Mouse (Mus musculus): ENCODE data around the gene Scarb1. TPM values are rescaled to one million over a fixed set of nuclear protein-coding genes. Genes with fewer than 3 reads are reported as not detected.

Scarb1 gene
- total RNA-seq, 2 experiments from 2014 or later, result 27.4 to 29.2 TPM

DNA sequence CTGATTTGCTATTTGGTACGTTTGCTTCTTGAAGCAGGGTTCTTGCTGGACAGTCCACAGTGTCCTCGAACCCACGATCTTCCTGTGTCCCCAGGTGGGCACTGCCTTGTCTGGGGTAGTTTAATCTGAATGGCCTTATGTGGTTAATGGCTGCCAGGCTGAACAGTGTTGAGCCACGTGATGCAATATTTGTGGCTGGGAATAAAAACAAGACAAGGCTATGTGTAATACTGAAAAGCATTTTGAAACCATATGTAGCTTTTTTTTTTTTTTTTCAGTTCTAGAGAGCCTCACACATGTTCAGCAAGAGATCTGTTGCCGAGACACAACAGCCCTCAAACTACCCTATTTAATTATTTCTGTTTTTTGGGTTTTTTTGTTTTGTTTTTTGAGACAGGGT lies 27.3 kb upstream of the Scarb1 start:
- no peak for DNase-seq (ENCODE audit: low spot score in 2 of 2)

GRCm38 (mm10) chr5:125364851-125365429 lies 24.0 kb upstream of the Scarb1 start:
- no peak for DNase-seq (ENCODE audit: low spot score in 2 of 2)

- no peak for DNase-seq (ENCODE audit: low spot score in 2 of 2)
These were observed 23.0 kb upstream of the Scarb1 start for GRCm38 (mm10) chr5:125363894-125364293.

DNA sequence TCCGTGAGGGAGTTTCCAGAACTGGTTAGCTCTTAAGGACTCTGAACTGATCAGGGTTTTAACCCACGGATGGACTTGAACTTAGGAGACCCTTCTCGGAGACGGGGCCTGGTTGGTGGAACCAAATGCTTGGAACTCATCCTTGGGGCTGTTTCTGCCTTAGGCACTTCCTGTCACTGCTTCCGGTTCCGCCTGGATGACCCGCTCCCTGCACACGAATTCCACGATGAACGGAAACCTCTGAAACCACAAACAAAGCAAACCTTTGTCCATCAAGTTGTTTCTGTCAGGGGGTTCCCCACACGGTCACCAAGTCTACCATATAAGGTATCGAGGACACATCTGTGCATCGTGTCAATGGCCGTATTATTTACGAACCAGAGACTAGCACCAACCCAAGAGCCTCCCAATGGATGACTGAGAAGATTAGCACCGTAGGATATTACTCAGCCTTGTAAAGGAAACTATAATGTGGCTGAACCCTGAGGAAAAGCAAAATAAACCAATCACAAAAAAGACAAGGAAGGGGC lies 20.2 kb upstream of the Scarb1 start:
- no peak for DNase-seq (ENCODE audit: low spot score in 2 of 2)

- DNase-seq (ENCODE audit: low spot score in 2 of 2), result no peak
These were observed 19.7 kb upstream of the Scarb1 start for GRCm38 (mm10) chr5:125360566-125360965.

GRCm38 (mm10) chr5:125358270-125358608 lies 17.3 kb upstream of the Scarb1 start:
- no peak for DNase-seq (ENCODE audit: low spot score in 2 of 2)

DNA sequence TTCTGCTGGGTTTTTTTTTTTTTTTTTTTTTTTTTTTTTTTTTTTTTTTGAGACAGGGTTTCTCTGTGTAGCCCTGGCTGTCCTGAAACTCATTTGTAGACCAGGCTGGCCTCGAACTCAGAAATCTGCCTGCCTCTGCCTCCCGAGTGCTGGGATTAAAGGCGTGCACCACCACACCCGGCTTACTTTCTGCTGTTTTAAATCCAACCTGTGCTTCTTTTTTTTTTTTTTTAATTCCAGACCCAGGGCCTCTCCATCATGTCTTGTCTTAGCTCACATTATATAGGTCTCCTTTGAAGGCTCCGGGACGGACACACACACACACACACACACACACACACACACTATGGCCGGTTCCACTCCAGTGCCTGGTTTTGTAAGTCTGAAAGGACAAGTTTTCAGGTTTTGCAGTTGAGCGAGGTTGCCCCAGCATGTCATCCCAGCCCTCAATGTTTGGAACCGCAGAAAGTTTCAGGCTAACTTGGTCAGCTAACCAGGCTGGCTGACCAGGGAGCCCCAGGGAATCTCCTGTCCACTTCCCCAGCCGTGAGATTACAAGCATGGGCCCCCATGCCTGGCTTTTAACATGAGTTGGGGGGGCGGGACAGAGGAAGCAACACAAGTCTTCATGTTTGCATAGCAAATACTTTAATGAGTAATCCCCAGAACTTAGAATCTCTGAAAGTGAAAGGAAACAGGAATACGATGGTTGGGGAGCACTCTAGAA lies 16.8 kb upstream of the Scarb1 start:
- DNase-seq (ENCODE audit: low spot score in 2 of 2), result no peak

DNA sequence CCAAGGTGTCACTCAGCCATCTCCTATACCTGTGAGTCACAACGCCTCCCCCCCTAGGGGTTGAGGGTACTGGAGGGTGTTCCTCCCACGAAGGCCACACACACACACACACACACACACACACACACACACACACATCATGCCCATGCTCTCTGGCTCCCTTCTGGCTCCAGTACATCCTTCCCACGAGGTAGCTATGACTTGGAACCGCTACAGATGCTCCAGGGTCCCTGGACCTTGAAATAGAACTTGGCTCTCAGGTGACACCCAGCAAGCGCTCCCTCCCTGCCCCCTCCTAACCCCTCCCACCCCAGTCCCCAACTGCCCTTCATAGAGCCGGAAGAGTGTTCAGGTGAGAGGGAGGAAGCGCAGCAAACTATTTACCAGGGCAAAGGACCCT lies 14.8 kb upstream of the Scarb1 start:
- DNase-seq (ENCODE audit: low spot score in 2 of 2), result no peak

- no peak for DNase-seq (ENCODE audit: low spot score in 2 of 2)
These were observed 14.1 kb upstream of the Scarb1 start for GRCm38 (mm10) chr5:125354885-125355492.

DNA sequence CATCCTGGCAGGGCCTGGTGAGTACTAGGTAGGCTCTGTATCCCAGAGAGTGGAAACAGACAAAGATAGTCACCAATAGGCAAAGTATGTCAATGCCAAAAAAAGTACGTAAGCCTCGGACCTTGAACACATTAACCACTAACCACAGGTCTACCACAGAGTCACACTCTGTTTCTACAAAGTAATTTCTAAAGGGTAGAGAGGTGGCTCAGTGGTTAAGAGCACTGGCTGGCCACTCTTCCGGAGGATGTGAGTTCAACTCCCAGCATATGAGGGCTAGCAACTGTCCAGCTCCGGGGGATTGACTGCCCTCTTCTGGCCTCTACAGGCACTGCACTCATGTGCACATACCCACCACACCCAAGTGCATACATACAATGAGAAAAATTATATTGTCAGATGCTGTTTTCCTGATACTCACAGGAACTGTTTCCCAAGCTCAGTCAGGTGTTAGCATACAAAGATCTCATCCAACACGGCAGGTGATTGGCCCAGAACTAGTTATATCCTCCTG lies 11.9 kb upstream of the Scarb1 start:
- no peak for DNase-seq (ENCODE audit: low spot score in 2 of 2)

GRCm38 (mm10) chr5:125351939-125352338 lies 11.0 kb upstream of the Scarb1 start:
- DNase-seq (ENCODE audit: low spot score in 2 of 2), result no peak

- no peak for DNase-seq (ENCODE audit: low spot score in 2 of 2)
These were observed 10.2 kb upstream of the Scarb1 start for GRCm38 (mm10) chr5:125351057-125351456.

- DNase-seq (ENCODE audit: low spot score in 2 of 2), result no peak
These were observed 8.5 kb upstream of the Scarb1 start for GRCm38 (mm10) chr5:125349391-125349790.

- peak; percentile 30 to 38 for DNase-seq (ENCODE audit: low spot score in 2 of 2)
These were observed 7.6 kb upstream of the Scarb1 start for GRCm38 (mm10) chr5:125348487-125348886.

DNA sequence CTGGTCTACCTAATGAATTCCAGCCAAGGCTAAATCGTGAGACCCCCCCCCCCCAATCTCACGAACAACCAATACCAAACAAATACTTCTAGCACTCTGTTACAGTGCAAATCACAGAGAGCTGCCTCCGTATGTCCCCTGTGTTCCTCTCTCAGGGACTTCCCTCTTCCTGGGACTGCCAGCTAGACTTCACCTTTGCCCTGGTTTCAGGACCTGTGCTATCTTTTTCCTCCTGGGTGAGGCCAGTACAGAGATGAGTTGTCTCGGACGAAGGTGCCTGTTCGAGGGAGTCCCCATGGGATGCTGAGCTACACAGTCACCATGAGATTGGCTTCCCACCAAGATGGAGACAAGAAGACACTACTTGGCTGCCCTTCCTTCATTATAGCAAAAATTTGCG lies 7.2 kb upstream of the Scarb1 start:
- DNase-seq (ENCODE audit: low spot score in 2 of 2), result no peak

- DNase-seq (ENCODE audit: low spot score in 2 of 2), result no peak
These were observed 3.4 kb upstream of the Scarb1 start for GRCm38 (mm10) chr5:125344296-125344695.

- no peak for DNase-seq (ENCODE audit: low spot score in 2 of 2)
These were observed 681 bp upstream of the Scarb1 start for GRCm38 (mm10) chr5:125341459-125342090.

DNA sequence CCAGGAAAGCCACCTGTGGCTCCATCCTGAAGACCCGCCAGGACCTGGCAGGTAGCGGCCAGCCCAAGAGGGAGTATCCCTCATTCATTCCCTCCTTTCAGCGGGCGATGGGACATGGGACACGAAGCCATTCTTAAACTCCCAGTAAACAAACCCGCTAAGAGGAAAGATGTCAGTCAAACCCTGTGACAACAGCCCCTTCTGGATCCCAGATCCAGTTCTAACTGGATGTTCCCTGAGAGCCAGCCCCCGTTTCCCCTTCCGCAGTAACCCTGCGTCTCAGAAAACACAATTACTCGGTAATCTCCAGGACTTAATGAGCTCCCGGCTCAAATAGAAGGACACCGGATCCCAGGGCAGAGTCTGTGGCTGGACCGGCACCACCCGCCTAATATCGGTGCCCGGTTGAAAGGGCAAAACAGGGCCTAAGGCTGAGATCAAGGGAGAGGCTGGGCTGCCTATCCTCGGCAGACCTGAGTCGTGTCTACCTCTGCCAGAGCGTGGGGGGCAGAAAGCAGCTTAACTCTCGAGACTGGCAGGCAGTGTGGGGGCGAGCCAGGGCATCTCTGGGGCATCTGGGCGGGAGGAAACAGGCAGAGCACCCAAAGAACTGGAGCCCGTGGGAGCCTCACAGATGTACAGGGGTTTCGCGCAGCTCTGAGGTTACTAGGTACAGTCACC lies 903 bp downstream of the Scarb1 start:
- DNase-seq (ENCODE audit: low spot score in 2 of 2), result peak; percentile 28 to 48

- no peak for DNase-seq (ENCODE audit: low spot score in 2 of 2)
These were observed 1.7 kb downstream of the Scarb1 start for GRCm38 (mm10) chr5:125339108-125339751.

GRCm38 (mm10) chr5:125337526-125337925 lies 3.4 kb downstream of the Scarb1 start:
- DNase-seq (ENCODE audit: low spot score in 2 of 2), result no peak

DNA sequence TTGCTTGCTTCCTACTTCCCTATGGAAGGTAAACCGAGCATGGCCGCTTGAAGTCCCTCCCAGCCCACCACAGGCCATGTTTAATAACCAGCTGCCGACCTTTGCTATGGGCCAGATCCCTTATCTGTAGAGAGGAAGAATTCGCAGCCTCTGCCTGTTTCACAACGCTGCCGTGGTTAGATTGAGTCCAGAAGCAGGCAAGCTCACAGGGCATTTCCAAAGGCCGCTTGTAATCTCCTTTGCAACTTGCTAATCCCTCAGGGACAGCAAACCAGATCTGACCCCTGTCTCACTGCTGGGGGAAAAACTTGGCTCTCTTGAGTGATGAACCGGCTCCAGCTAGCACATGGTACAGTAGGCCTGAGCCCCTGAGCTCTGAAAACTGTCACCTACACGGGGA lies 3.9 kb downstream of the Scarb1 start:
- no peak for DNase-seq (ENCODE audit: low spot score in 2 of 2)
